Mouse (Mus musculus): ENCODE data around the gene Hs3st3a1.

GRCm38 (mm10) chr11:64542335-64542734, 107.2 kb downstream of the Hs3st3a1 start:
- no peak for TF ChIP-seq USF1 (IDR thresholded peaks at IDR 0.05; ENCODE audit: low read depth)
- TF ChIP-seq POLR2A (IDR thresholded peaks at IDR 0.05; ENCODE audit: insufficient read length, low read depth): no peak
- TF ChIP-seq MYOG (IDR thresholded peaks at IDR 0.05; ENCODE audit: control insufficient read depth in 1 of 3, insufficient read depth in 1 of 3, insufficient read length in 2 of 3, low read depth in 2 of 3): no peak
- TF ChIP-seq TCF12 (IDR thresholded peaks at IDR 0.05; ENCODE audit: insufficient read depth, poor library complexity, severe bottlenecking): no peak
- TF ChIP-seq POLR2AphosphoS2 (IDR thresholded peaks at IDR 0.05; ENCODE audit: insufficient read length, low read depth): no peak
- no peak for TF ChIP-seq E2F4 (IDR thresholded peaks at IDR 0.05; ENCODE audit: insufficient read depth)
- TF ChIP-seq REST (IDR thresholded peaks at IDR 0.05; ENCODE audit: insufficient read depth, insufficient read length): no peak

Measured in myocyte (in vitro differentiated cells).